Mouse (Mus musculus) kidney, postnatal 10 days (tissue): ENCODE data around the gene Slc20a1.

Source experiments
- DNase-seq: peaks from one replicate; pipeline ENCODE4 v3.0.0; 2021; ENCODE audit warnings: mixed read lengths

Slc20a1 gene

DNA sequence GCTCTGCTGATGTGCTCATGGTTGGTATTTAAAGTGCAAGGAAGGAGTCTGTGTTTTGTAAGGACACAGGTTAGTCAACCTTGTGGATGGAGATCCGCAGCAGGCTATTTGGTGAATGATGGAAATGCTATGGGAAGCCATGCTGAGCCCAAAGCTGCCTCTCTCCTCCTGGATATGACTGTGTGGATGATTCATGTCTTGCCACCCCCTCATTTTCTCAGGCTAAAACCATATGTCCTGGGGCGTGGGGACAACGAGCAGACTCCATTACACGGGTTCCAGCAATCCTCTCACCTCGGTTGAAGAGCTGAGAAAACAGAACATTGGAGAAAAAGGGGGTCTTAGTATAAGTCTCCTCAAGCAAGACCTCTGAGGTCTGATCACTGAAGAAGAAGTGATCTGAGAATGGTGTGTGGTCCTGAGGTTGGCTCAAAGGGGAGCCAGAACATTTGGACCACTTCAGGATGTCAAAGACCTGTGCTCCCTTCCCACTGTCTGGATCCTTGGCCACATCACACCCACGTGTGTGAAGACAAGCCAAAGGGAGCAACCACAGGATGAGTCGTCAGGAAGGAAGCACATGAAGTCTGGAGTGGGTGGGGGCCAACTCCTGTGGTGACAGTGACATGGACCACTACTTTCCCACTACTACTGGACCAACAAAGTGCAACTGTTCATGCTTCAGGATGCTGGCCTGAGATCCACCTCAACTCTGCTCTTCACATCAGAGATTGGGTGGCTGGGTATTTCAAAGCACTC, 6.0 kb upstream of the Slc20a1 start:
- no peak for DNase-seq

DNA sequence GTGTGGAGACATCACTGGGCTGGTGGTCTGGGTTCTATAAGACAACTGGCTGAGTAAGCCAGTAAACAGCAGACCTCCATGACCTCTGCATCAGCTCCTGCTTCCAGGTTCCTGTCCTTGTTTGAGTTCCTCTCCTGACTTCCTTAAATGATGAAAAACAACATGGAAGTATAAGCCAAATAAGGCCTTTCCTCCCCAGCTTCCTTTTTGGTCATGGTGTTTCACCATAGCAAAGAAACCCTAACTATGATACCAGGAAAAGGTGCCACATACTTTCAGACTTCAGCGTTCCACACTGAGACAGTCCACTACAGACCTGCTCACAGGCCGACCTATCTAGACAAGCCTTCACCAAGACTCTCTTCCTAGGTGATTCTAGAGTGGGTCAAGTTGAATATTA, 2.2 kb upstream of the Slc20a1 start:
- no peak for DNase-seq

DNA sequence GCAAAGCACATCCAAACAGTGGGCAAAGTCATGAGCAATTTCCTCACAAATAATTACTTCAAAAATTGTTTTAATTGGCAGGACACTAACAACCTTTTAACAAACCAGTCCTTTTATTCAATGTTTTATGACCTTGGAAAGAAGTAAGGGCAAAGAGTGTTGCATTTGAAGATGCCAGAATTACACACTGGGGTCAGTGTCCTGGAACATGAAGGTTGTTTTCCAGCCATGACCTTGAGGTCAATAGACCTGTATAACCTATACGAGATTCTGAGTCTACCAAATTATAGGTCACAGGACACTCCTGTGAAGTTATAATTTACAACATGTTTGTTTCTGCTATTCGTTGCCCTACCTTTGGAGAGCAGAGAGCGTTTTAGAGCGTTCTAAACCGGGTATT, 1.4 kb upstream of the Slc20a1 start:
- no peak for DNase-seq

DNA sequence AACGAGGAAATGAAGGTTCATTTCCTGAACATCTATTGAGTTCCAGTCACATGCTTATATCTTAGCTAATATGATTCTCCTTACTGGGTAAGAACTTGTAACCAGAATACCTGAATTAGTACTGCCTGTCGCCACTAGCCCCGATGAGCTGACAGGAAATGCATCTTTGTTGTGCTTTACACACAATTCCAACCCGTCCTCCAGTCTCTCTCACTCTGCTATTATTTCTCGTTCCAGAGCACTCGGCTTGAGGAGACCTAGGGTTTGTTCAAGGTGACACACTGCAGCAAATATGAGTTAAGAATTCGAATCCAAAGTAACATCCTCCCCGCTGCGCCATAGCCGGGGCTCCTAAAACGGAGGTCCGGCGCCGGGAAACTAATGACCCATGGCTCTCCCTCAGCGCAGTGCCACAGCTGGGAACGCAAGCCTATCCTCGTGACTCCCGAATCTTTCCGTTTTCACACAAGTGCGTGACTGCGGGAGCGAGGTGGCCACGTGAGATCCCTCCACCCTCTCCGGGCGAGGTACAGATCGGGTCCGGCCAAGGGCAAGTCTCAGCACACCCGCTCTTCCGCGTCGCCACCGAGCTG, 625 bp upstream of the Slc20a1 start:
- DNase-seq, result no peak

GRCm38 (mm10) chr2:129199328-129200085, 943 bp downstream of the Slc20a1 start:
- peak; percentile 31 for DNase-seq

GRCm38 (mm10) chr2:129205000-129205399, 6.4 kb downstream of the Slc20a1 start:
- no peak for DNase-seq

- peak; percentile 50 for DNase-seq
These were observed 8.3 kb downstream of the Slc20a1 start for GRCm38 (mm10) chr2:129206824-129207223.

DNA sequence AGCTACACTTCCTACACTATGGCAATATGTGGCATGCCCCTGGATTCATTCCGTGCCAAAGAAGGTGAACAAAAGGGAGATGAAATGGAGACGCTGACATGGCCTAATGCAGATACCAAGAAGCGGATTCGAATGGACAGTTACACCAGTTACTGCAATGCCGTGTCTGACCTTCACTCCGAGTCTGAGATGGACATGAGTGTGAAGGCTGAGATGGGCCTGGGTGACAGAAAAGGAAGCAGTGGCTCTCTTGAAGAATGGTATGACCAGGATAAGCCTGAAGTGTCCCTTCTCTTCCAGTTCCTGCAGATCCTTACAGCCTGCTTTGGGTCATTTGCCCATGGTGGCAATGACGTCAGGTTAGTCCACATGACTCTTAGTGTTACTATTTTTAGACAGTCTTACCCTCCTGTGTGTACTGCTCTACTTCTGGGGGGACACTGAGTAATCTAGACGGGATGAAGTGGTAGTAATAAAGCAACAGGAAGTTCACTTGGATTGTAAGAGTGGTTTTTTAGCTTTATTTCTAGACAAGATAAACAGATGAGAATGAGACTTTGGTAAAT, 9.7 kb downstream of the Slc20a1 start:
- no peak for DNase-seq

DNA sequence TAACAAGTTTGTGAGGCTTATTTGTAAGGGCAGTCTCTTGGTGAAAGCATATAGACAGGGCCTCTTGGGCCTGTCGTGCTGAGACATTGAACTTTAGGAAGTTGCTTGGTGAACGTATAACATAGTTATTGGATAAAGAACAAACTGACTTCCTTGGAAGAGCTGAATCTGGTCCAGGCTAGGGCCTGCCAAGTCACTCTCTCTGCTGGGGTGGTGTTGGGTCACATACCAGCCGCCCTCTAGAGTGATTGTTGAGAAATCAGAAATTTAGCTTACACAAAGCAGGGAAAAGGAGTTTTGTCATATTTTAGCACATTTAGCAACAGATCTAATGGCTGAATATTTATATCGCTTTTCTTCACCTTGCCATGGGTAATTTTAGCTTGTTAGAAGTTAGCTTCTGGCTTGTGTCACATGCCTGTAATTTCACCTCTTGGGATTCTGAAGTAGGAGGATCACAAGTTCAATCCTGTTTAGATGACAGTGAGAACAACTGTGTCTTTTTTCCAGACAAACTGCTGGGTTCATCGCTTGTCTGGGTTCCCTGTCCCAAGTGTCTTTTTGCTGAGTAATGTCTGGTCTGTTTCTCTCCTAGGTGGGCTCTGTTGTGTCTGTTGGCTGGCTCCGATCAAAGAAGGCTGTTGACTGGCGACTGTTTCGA, 11.7 kb downstream of the Slc20a1 start:
- DNase-seq, result no peak

- DNase-seq, result no peak
These were observed 12.7 kb downstream of the Slc20a1 start for GRCm38 (mm10) chr2:129211255-129211654.

GRCm38 (mm10) chr2:129211957-129212356, 13.4 kb downstream of the Slc20a1 start:
- DNase-seq, result no peak

GRCm38 (mm10) chr2:129212566-129212965, 14.0 kb downstream of the Slc20a1 start:
- peak; percentile 27 for DNase-seq

DNA sequence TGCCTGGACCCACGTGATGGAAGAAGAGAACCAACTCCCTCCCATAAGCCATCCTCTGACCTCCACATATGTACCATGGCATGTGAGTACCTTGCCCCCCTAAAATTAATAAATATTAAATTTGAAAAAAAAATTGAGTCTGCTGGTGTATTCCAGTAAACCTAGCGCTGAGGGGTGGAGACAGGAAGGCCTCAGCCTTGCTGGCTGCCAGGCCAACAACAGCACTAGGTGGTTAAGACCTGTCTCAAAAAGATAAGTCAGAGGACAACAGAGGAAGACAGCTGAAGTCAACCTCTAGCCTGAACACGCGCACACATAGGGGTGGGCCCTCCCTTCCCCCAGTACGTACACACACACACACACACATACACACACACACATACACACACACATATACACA, 16.2 kb downstream of the Slc20a1 start:
- DNase-seq, result no peak

DNA sequence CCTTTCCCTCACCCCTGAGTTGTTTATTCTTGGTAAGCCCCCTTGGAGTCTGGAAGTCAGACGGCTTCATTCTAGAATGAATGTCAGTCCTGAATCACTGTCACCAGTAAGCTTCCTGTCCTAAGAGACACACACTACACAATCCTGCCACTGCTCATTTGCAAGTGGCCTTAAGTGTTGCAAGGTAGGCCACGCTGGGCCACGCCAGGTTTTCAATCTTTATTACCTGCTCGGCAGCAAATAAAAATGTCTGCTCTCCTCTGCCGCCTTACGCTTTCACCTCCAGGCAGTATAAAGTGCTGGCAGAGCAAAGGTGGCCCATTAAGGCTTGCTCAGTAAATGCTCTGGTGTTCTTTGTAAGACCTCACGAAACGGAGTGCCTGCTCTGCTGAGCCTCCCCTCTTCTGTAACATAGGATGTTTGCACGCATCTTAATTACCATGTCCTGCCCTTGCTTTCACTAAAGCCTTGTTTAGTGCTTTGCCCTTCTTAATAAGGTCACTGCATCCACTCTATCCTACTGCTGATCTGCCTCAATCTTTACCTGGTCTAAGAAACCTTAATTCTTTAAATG, 19.1 kb downstream of the Slc20a1 start:
- no peak for DNase-seq

DNA sequence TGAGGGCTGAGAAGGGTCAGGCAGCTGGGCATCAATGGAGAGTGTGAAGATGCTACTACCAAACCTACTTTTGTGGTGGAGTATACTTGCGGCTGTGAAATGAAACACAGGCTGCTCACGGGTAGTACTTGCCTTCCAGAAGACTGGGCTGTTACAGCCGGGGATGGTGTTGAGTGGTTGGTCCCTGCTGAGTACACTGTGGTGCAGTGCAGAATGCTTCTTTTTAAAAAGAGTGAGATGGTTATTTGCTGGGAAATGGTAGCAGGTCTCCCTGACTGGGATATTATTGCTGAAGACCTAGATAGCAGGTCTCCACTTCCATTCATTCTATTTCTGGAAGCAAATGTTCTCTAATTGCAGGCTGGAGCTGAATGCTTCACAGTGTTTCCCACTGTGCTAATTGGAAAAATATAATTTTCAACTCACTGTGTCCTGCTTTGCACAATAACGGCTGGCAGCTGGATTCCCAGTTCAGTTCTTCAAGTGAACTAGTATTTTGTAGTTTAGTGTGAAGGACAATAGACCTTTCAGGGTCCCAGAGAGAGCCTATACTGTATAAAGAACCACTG, 20.1 kb downstream of the Slc20a1 start:
- DNase-seq, result no peak

GRCm38 (mm10) chr2:129221097-129221632, 22.6 kb downstream of the Slc20a1 start:
- DNase-seq, result no peak

- DNase-seq, result no peak
These were observed 25.6 kb downstream of the Slc20a1 start for GRCm38 (mm10) chr2:129224178-129224577.

GRCm38 (mm10) chr2:129225251-129225819, 26.8 kb downstream of the Slc20a1 start:
- no peak for DNase-seq

- DNase-seq, result no peak
These were observed 27.8 kb downstream of the Slc20a1 start for GRCm38 (mm10) chr2:129226296-129226851.

- no peak for DNase-seq
These were observed 28.5 kb downstream of the Slc20a1 start for GRCm38 (mm10) chr2:129227011-129227529.

GRCm38 (mm10) chr2:129227709-129228108, 29.1 kb downstream of the Slc20a1 start:
- DNase-seq, result no peak
